In genomic region chr3:37753148-37753547, GRCm38 (mm10) we compare ENCODE assay signal across 13 mouse cellular contexts.
"Had no signal": no experiment of that assay in that cellular context is flagged by ENCODE, and none has a peak within 500 bp of the region (broad histone marks: within the 10 kb centered on the region; RNA-seq: fewer than 3 reads in every experiment).

No protein-coding gene starts in this region.

- DNase-seq: kidney, adult 8-10 months; kidney, postnatal 4 days; liver, embryonic 13.5 days; liver, postnatal 0 days; spleen, adult 18-20 months; thymus, adult 2 months; thymus, postnatal 25 days had no signal

- H3K27ac ChIP-seq: kidney, postnatal 0 days; left cerebral cortex, adult 2 months; limb, embryonic 15.5 days; liver, embryonic 13.5 days; lung, embryonic 15.5 days; midbrain, embryonic 13.5 days; neural tube, embryonic 15.5 days had no signal

- ATAC-seq: liver, postnatal 0 days; midbrain, embryonic 13.5 days had no signal

- H3K4me3 ChIP-seq: left cerebral cortex, adult 2 months; limb, embryonic 15.5 days; liver, embryonic 13.5 days; lung, embryonic 15.5 days; midbrain, embryonic 13.5 days; neural tube, embryonic 15.5 days had no signal
